ENCODE assay signal across 8 mouse cellular contexts in genomic region chr14:79771802-79772511, GRCm38 (mm10). TPM values are rescaled to one million over a fixed set of nuclear protein-coding genes. Genes with fewer than 3 reads are reported as not detected.
DNase-seq lines count a peak whose midpoint lies in the region; ATAC-seq and TF ChIP-seq lines count a peak whose summit lies in the region.

No protein-coding gene starts in this region.

- no peak overlapping the region for H3K27ac ChIP-seq in cerebellum, adult 2 months (ENCODE audit: insufficient read depth, low read length)
- no peak overlapping the region for H3K27ac ChIP-seq in lung, embryonic 16.5 days (ENCODE audit: low read length)
- H3K27ac ChIP-seq in liver, embryonic 13.5 days = no peak overlapping the region
- no peak overlapping the region for H3K27ac ChIP-seq in stomach, embryonic 16.5 days (ENCODE audit: low read length)

- peak overlapping the region; percentile 61 for H3K4me2 ChIP-seq in lung, embryonic 16.5 days (ENCODE audit: low read depth, low read length)
- peak overlapping the region; percentile 44; the same call in 1 of the 2 replicates for H3K4me2 ChIP-seq in liver, embryonic 13.5 days
- H3K4me2 ChIP-seq in stomach, embryonic 16.5 days (ENCODE audit: low read depth, low read length) = peak overlapping the region; percentile 88

- peaks cover 11% of the 10 kb centered on the region; the same call in 1 of the 2 replicates for H3K27me3 ChIP-seq in cerebellum, adult 2 months (ENCODE audit: control insufficient read depth, insufficient read depth, low read length)
- peaks cover 79% of the 10 kb centered on the region for H3K27me3 ChIP-seq in lung, embryonic 16.5 days (ENCODE audit: control insufficient read depth, insufficient read depth, low read depth, low read length)
- H3K27me3 ChIP-seq in liver, embryonic 13.5 days = peaks cover 88% of the 10 kb centered on the region
- H3K27me3 ChIP-seq in stomach, embryonic 16.5 days (ENCODE audit: control insufficient read depth, insufficient read depth, low read length) = peaks cover 77% of the 10 kb centered on the region

- no peaks in the 10 kb centered on the region for H3K36me3 ChIP-seq in lung, embryonic 16.5 days (ENCODE audit: control insufficient read depth, insufficient read depth, low read length)
- no peaks in the 10 kb centered on the region for H3K36me3 ChIP-seq in liver, embryonic 13.5 days
- no peaks in the 10 kb centered on the region for H3K36me3 ChIP-seq in stomach, embryonic 16.5 days (ENCODE audit: control insufficient read depth, insufficient read depth, low read length)

- WGBS in cerebellum, adult 2 months = 15% methylated on average over 20 of the region's 20 CpGs
- 5% methylated on average over 20 of the region's 20 CpGs for WGBS in lung, embryonic 16.5 days
- WGBS in liver, embryonic 13.5 days (ENCODE audit: insufficient replicate concordance) = 3% methylated on average over 20 of the region's 20 CpGs
- 3% methylated on average over 20 of the region's 20 CpGs for WGBS in stomach, embryonic 16.5 days

- TF ChIP-seq POLR2A in cerebellum, adult 2 months (IDR thresholded peaks at IDR 0.05; ENCODE audit: borderline replicate concordance, insufficient read depth, low read length) = no peak

- DNase-seq in cerebellum, adult 2 months = peak; percentile 11 to 22
- DNase-seq in cerebellum, adult 11 months = no peak
- no peak for DNase-seq in lung, postnatal 4 days
- DNase-seq in liver, embryonic 13.5 days = no peak
- no peak for DNase-seq in urinary bladder, postnatal 36 days (ENCODE audit: low spot score in 2 of 2)
- DNase-seq in c-Kit-positive CD71-positive TER-119-positive erythroid progenitor cells, embryonic 14.5 days (ENCODE audit: low spot score) = no peak

- H3K4me3 ChIP-seq in cerebellum, adult 2 months (replicated peaks; ENCODE audit: insufficient read depth, low read depth, low read length) = peak overlapping the region; percentile 57
- H3K4me3 ChIP-seq in lung, embryonic 16.5 days (ENCODE audit: low read length) = peak overlapping the region; percentile 44
- 0 out of 2 replicates have a peak overlapping the region, but pooled peaks have one; percentile 16 for H3K4me3 ChIP-seq in liver, embryonic 13.5 days (replicated peaks)
- H3K4me3 ChIP-seq in stomach, embryonic 16.5 days (replicated peaks; ENCODE audit: low read length) = peak overlapping the region; percentile 48

- no peak overlapping the region for H3K9ac ChIP-seq in lung, embryonic 16.5 days (ENCODE audit: low read length)
- H3K9ac ChIP-seq in liver, embryonic 13.5 days = no peak overlapping the region
- peak overlapping the region; percentile 40; the same call in 1 of the 2 replicates for H3K9ac ChIP-seq in stomach, embryonic 16.5 days (ENCODE audit: low read length)

- H3K4me1 ChIP-seq in cerebellum, adult 2 months (ENCODE audit: control insufficient read depth, insufficient read depth, low read length) = peaks cover 3% of the 10 kb centered on the region; the same call in 1 of the 2 replicates
- peaks cover 20% of the 10 kb centered on the region for H3K4me1 ChIP-seq in lung, embryonic 16.5 days (replicated peaks; ENCODE audit: control insufficient read depth, insufficient read depth, low read length)
- peaks cover 9% of the 10 kb centered on the region for H3K4me1 ChIP-seq in liver, embryonic 13.5 days (replicated peaks)
- H3K4me1 ChIP-seq in stomach, embryonic 16.5 days (ENCODE audit: control insufficient read depth, insufficient read depth, low read length) = peaks cover 39% of the 10 kb centered on the region

- H3K9me3 ChIP-seq in lung, embryonic 16.5 days (ENCODE audit: control insufficient read depth, low read length) = no peaks in the 10 kb centered on the region
- H3K9me3 ChIP-seq in liver, embryonic 13.5 days (replicated peaks) = no peaks in the 10 kb centered on the region
- H3K9me3 ChIP-seq in stomach, embryonic 16.5 days (replicated peaks; ENCODE audit: control insufficient read depth, low read length) = no peaks in the 10 kb centered on the region; the same call in 1 of the 2 replicates

- TF ChIP-seq CTCF in cerebellum, adult 2 months (IDR thresholded peaks at IDR 0.05; ENCODE audit: borderline replicate concordance, insufficient read depth, low read depth, low read length) = no peak

- ATAC-seq in lung, embryonic 16.5 days (ENCODE audit: low read depth) = no peak
- no peak for ATAC-seq in liver, embryonic 13.5 days (ENCODE audit: low read depth)
- ATAC-seq in stomach, embryonic 16.5 days (ENCODE audit: insufficient read depth, low FRiP score) = no peak

RNA-seq across cellular contexts. Expression of gene Pcdh8, which starts 0.8 kb away (rescaled TPM):
- 5.2 and 5.6 TPM in 2 replicates for polyA plus RNA-seq in cerebellum, adult 2 months (2012; rRNA removed)
- polyA plus RNA-seq in lung, embryonic 16.5 days (2015; fragmentation: Nextera tagmentation; extraction: Ambion mirVana) = 0.26 TPM in 1 of 2 replicates, not detected in the other
- polyA plus RNA-seq in liver, embryonic 13.5 days (2015; fragmentation: Nextera tagmentation; extraction: Ambion mirVana) = 0.06 and 0.13 TPM in 2 replicates
- polyA plus RNA-seq in stomach, embryonic 16.5 days (2015; fragmentation: Nextera tagmentation; extraction: Ambion mirVana) = 0.27 and 0.32 TPM in 2 replicates

Comparison
In these comparisons a context has a peak if more than half of its experiments do, and no peak if none do; other contexts are left out.
1. DNase-seq: peak in cerebellum, adult 2 months (2 of 2); none in cerebellum, adult 11 months (single experiment), lung, postnatal 4 days (0 of 2), liver, embryonic 13.5 days (single experiment), urinary bladder, postnatal 36 days (0 of 2) and c-Kit-positive CD71-positive TER-119-positive erythroid progenitor cells, embryonic 14.5 days (single experiment).
2. Peak in every context shown above with its lines, with median percentiles within 50 percentile points of each other: H3K4me3 ChIP-seq and H3K4me2 ChIP-seq.